Mouse (Mus musculus): ENCODE data around the gene Rflna. TPM values are rescaled to one million over a fixed set of nuclear protein-coding genes. Genes with fewer than 3 reads are reported as not detected.

The Rflna gene
- total RNA-seq, 2 experiments from 2014 or later, result 0.44 to 2.5 TPM

DNA sequence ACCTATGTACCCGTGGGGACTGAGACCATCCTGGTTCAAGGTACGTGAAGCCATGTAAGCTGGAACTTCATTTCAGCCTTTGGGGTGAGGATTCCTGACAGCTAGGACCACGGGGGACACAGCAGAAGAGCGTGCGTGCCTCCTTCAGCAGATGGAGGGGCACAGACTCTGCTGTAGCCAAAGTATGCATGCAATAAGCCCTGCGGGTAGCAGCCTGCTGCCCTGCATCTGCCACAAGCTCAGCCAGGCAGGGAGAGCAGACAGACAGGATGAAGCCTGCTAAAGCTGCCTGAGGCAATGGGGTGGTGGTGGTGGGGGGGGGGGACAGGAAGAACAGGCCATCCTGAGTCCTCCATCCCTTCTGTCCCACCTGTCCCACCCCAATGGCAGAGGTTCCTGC lies 40.4 kb downstream of the Rflna start:
- no peak for DNase-seq (ENCODE audit: low spot score in 2 of 2)

GRCm38 (mm10) chr5:125045202-125045601 lies 42.2 kb downstream of the Rflna start:
- intact Hi-C loops (cut with DNase I), result no loop called here
- DNase-seq (ENCODE audit: low spot score in 2 of 2), result no peak

More for the DNA sequence above, 40.4 kb downstream of the Rflna start:
- intact Hi-C loops (cut with DNase I), result no loop called here

DNA sequence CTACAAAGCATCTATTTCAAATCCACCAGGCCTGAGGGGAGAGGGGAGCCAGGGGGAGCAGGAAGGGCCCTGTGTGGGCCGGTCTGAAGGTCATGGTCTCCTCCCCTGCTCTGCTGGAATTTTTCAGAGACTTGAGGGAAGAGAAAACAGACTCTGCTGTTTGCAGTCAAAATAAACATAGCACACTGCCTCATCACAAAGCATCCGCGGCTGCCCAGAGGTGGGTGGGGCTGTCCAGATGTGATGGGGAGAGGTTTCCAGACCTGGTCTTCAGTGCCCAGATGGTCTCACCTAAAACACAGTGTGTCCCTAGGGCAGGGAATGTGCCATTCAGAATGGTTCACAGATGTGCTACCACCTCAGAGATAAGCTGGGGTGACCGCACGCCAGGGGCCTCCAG lies 43.4 kb downstream of the Rflna start:
- intact Hi-C loops (cut with DNase I), result no loop called here
- no peak for DNase-seq (ENCODE audit: low spot score in 2 of 2)

GRCm38 (mm10) chr5:125049481-125049880 lies 46.5 kb downstream of the Rflna start:
- DNase-seq (ENCODE audit: low spot score in 2 of 2), result no peak
- intact Hi-C loops (cut with DNase I), result no loop called here

GRCm38 (mm10) chr5:125052237-125052602 lies 49.2 kb downstream of the Rflna start:
- intact Hi-C loops (cut with DNase I), result no loop called here
- DNase-seq (ENCODE audit: low spot score in 2 of 2), result peak in 1 of 2 experiments; percentile 35

DNA sequence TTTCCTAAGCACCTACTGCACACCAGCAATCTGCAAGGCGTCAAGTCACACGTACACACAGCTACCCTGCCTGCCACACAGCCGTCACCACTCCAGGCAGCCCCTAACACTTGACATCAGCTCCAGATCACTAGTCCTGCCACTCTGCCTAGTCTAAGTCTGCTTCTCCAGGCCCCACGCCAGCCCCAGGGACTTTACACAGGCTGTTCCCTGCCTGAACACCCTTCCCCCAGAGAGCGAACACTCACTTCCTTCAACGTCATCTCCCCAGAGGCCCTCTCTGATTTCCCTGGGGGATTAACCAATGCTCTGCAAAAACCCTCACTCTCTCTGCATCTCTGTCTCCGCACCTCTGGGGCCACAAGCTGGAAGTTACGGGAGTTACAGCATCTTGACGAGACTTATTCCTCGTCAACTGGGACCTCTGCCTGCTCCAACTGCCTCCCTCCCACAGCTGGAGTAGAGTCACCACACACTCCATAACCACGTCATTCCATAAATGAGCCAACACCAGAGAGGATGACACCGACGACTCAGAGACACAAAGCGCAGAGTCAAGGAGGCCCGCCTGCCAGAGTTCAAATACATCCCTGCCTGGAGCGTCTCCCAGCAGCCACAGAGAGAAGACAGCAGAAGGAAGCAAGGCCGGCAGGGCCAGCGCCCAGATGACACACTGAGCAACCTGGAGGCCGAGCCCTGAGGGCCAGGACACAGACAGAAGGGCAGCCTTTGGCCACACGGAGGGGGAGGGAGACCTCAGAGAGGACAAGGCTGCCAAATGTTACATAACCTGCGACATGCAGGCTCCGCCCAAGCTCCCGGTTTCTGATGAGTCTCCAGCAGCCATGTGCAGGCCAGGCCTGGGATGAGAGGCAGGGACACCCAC lies 49.8 kb downstream of the Rflna start:
- intact Hi-C loops (cut with DNase I), result no loop called here

GRCm38 (mm10) chr5:125053661-125054060 lies 50.6 kb downstream of the Rflna start:
- DNase-seq (ENCODE audit: low spot score in 2 of 2), result no peak
- intact Hi-C loops (cut with DNase I), result no loop called here

More for the DNA sequence above, 49.8 kb downstream of the Rflna start:
- peak; percentile 54 to 63 for DNase-seq (ENCODE audit: low spot score in 2 of 2)

- intact Hi-C loops (cut with DNase I), result loop anchor here (5.0 kb wide), 2 partner anchors 121 to 211 kb away; partner anchors contain the start of gene Ncor2
- no peak for DNase-seq (ENCODE audit: low spot score in 2 of 2)
These were observed 52.9 kb downstream of the Rflna start for GRCm38 (mm10) chr5:125055901-125056300.

GRCm38 (mm10) chr5:125056331-125056695 lies 53.3 kb downstream of the Rflna start:
- no peak for DNase-seq (ENCODE audit: low spot score in 2 of 2)
- intact Hi-C loops (cut with DNase I), result loop anchor here (5.0 kb wide), 2 partner anchors 121 to 211 kb away; partner anchors contain the start of gene Ncor2

DNA sequence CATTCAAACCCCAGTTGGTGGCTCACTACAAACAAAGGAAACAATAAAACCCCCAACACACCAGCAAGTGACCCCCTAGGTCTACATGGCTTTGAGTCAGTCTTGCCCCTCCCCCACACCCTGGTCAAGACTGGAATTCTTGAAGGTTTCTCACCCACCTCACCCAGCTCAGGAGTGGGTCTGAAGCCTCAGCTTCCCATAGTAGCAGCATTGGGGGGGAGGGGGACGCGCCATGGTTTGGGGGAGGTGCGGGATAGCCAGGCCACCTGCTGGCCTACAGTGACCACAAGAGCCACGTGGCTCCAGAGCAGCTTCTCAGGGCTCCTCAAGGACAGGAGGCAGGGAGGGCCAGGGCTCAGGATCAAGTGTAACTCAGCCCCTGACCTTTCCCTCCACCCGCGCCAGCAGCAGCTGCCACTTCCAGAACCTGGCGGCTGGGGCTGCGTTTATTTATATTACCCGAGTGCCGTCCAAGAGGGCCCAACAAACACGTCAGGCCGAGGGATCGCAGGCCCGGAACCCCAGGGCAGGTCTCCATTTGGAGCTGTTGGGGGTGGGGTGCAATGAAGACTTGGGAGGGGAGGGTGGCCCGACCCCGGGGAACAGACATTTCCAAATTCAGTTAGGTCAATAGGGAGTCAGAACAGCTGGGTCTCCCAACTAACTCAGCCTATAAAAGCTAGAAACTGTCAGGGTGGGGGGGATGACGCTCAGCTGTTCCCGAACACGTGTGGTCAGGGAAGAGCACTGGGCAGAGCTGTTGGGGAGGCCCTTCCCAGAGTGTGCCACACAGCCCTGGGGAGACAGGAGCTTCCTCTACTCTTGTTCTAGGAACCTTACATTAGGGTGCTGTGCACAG lies 53.9 kb downstream of the Rflna start:
- DNase-seq (ENCODE audit: low spot score in 2 of 2), result no peak
- intact Hi-C loops (cut with DNase I), result loop anchor here (5.0 kb wide), 2 partner anchors 120 to 210 kb away; partner anchors contain the start of gene Ncor2

- intact Hi-C loops (cut with DNase I), result loop anchor here (5.0 kb wide), 2 partner anchors 120 to 210 kb away; partner anchors contain the start of gene Ncor2
- no peak for DNase-seq (ENCODE audit: low spot score in 2 of 2)
These were observed 54.7 kb downstream of the Rflna start for GRCm38 (mm10) chr5:125057555-125058266.

DNA sequence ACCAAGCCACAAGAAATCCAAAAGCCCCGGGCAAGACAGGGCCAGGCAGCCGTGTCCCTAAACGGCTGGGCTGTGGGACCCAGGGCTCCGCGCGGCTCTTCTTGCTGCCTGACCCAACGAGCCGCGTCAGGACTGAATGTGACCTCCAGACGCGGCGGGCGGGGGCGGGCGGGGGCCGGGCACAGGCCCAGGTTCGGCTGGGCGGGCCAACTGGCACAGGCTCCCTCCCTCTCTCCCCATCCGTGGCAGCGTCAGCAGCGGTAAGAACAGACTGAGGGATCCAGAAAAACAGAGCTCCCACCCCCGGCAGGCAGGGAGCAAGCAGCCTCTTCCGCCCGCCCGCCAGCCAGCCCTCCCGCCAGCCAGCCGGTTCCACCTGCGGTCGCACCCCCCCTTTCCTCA lies 55.2 kb downstream of the Rflna start:
- DNase-seq (ENCODE audit: low spot score in 2 of 2), result peak; percentile 76 to 78
- intact Hi-C loops (cut with DNase I), result loop anchor here (5.0 kb wide), 2 partner anchors 119 to 209 kb away; partner anchors contain the start of gene Ncor2

Other genes with a start within 250 kb of the Rflna start
- gene Ccdc92, start 140.8 kb upstream of the Rflna start, total RNA-seq (2021), result 10 to 100 TPM; 78.5 to 84.5 TPM
- gene Zfp664, start 140.5 kb upstream of the Rflna start, total RNA-seq (2021), result 10 to 100 TPM; 66.0 to 71.9 TPM
- gene Ncor2, start 176.0 kb downstream of the Rflna start, total RNA-seq (2021), result 100 to 1,000 TPM; 167 to 240 TPM